ENCODE assay signal across 15 mouse cellular contexts in genomic region chr2:128712940-128713339, GRCm38 (mm10). TPM values are rescaled to one million over a fixed set of nuclear protein-coding genes. Genes with fewer than 3 reads are reported as not detected.
DNase-seq lines count a peak whose midpoint lies in the region; ATAC-seq lines count a peak whose summit lies in the region.
"Had no signal": no experiment of that assay in that cellular context is flagged by ENCODE, and none has a peak within 500 bp of the region (broad histone marks: within the 10 kb centered on the region; RNA-seq: fewer than 3 reads in every experiment).

No protein-coding gene starts in this region.

- no peaks in the 10 kb centered on the region for H3K9me3 ChIP-seq in hindbrain, embryonic 12.5 days (replicated peaks)
- H3K9me3 ChIP-seq in hindbrain, embryonic 16.5 days (ENCODE audit: control insufficient read depth, low read length) = no peaks in the 10 kb centered on the region
- H3K9me3 ChIP-seq in midbrain, embryonic 11.5 days (ENCODE audit: control insufficient read depth, low read length) = no peaks in the 10 kb centered on the region
- no peaks in the 10 kb centered on the region for H3K9me3 ChIP-seq in midbrain, embryonic 14.5 days (ENCODE audit: control insufficient read depth, low read length)
- H3K9me3 ChIP-seq in intestine, embryonic 16.5 days (ENCODE audit: control insufficient read depth, low read length) = no peaks in the 10 kb centered on the region
- no peaks in the 10 kb centered on the region for H3K9me3 ChIP-seq in stomach, embryonic 16.5 days (replicated peaks; ENCODE audit: control insufficient read depth, low read length)
- H3K9me3 ChIP-seq: hindbrain, embryonic 15.5 days; midbrain, embryonic 12.5 days; neural tube, embryonic 13.5 days had no signal

- DNase-seq in midbrain, embryonic 11.5 days (ENCODE audit: low spot score, missing footprints) = peak; percentile 51
- no peak for DNase-seq in midbrain, embryonic 14.5 days
- DNase-seq in gastrocnemius, adult 18-20 months (ENCODE audit: low spot score) = no peak
- DNase-seq: cerebellum, adult 8-10 months had no signal

- no peaks in the 10 kb centered on the region for H3K36me3 ChIP-seq in hindbrain, embryonic 12.5 days
- no peaks in the 10 kb centered on the region for H3K36me3 ChIP-seq in hindbrain, embryonic 16.5 days (ENCODE audit: control insufficient read depth, insufficient read depth, low read length)
- H3K36me3 ChIP-seq in midbrain, embryonic 11.5 days (ENCODE audit: control insufficient read depth, insufficient read depth, low read length) = no peaks in the 10 kb centered on the region
- no peaks in the 10 kb centered on the region for H3K36me3 ChIP-seq in midbrain, embryonic 14.5 days (ENCODE audit: control insufficient read depth, insufficient read depth, low read length)
- H3K36me3 ChIP-seq in intestine, embryonic 16.5 days (ENCODE audit: control insufficient read depth, insufficient read depth, low read length) = no peaks in the 10 kb centered on the region
- H3K36me3 ChIP-seq in stomach, embryonic 16.5 days (ENCODE audit: control insufficient read depth, insufficient read depth, low read length) = no peaks in the 10 kb centered on the region
- H3K36me3 ChIP-seq: hindbrain, embryonic 15.5 days; midbrain, embryonic 12.5 days; neural tube, embryonic 13.5 days had no signal

- H3K4me2 ChIP-seq in hindbrain, embryonic 12.5 days (replicated peaks) = no peak overlapping the region
- no peak overlapping the region for H3K4me2 ChIP-seq in hindbrain, embryonic 16.5 days (ENCODE audit: low read length)
- H3K4me2 ChIP-seq in midbrain, embryonic 11.5 days = no peak overlapping the region
- H3K4me2 ChIP-seq in midbrain, embryonic 14.5 days (ENCODE audit: low read length) = no peak overlapping the region
- no peak overlapping the region for H3K4me2 ChIP-seq in intestine, embryonic 16.5 days (ENCODE audit: low read depth, low read length)
- H3K4me2 ChIP-seq in stomach, embryonic 16.5 days (ENCODE audit: low read depth, low read length) = no peak overlapping the region
- H3K4me2 ChIP-seq: hindbrain, embryonic 15.5 days; midbrain, embryonic 12.5 days; neural tube, embryonic 13.5 days had no signal

- no peak for ATAC-seq in hindbrain, embryonic 12.5 days (ENCODE audit: low FRiP score)
- no peak for ATAC-seq in hindbrain, embryonic 16.5 days
- no peak for ATAC-seq in midbrain, embryonic 11.5 days (ENCODE audit: low FRiP score)
- no peak for ATAC-seq in midbrain, embryonic 14.5 days (ENCODE audit: low FRiP score, low TSS enrichment)
- ATAC-seq in intestine, embryonic 16.5 days = no peak
- ATAC-seq in stomach, embryonic 16.5 days (ENCODE audit: insufficient read depth, low FRiP score) = no peak
- ATAC-seq in erythroid progenitor cell, adult 5-6 weeks (replicated peaks; ENCODE audit: low FRiP score, poor library complexity, severe bottlenecking) = no peak
- ATAC-seq: activated CD4-positive, CD25-positive, alpha-beta regulatory T cell, adult 4 months had no signal

- 63% methylated on average over 6 of the region's 6 CpGs for WGBS in hindbrain, embryonic 12.5 days
- 86% methylated on average over 6 of the region's 6 CpGs for WGBS in hindbrain, embryonic 16.5 days
- 81% methylated on average over 6 of the region's 6 CpGs for WGBS in midbrain, embryonic 11.5 days
- 89% methylated on average over 6 of the region's 6 CpGs for WGBS in midbrain, embryonic 14.5 days
- WGBS in intestine, embryonic 16.5 days = 72% methylated on average over 6 of the region's 6 CpGs
- WGBS in stomach, embryonic 16.5 days = 76% methylated on average over 6 of the region's 6 CpGs

- peaks cover 10% of the 10 kb centered on the region; the same call in 1 of the 2 replicates for H3K4me1 ChIP-seq in hindbrain, embryonic 12.5 days
- peaks cover 4% of the 10 kb centered on the region; the same call in 1 of the 2 replicates for H3K4me1 ChIP-seq in hindbrain, embryonic 16.5 days (ENCODE audit: control insufficient read depth, insufficient read depth, low read depth, low read length)
- no peaks in the 10 kb centered on the region for H3K4me1 ChIP-seq in midbrain, embryonic 11.5 days (ENCODE audit: control insufficient read depth, insufficient read depth, low read length)
- H3K4me1 ChIP-seq in midbrain, embryonic 14.5 days (ENCODE audit: control insufficient read depth, insufficient read depth, low read length) = 0 out of 2 replicates have a peak, but pooled peaks cover 3% of the 10 kb centered on the region
- H3K4me1 ChIP-seq in intestine, embryonic 16.5 days (ENCODE audit: control insufficient read depth, insufficient read depth, low read length) = peaks cover 48% of the 10 kb centered on the region
- peaks cover 27% of the 10 kb centered on the region for H3K4me1 ChIP-seq in stomach, embryonic 16.5 days (ENCODE audit: control insufficient read depth, insufficient read depth, low read length)

- peak overlapping the region; percentile 0; the same call in 1 of the 2 replicates for H3K27ac ChIP-seq in hindbrain, embryonic 12.5 days
- H3K27ac ChIP-seq in hindbrain, embryonic 16.5 days (ENCODE audit: low read depth, low read length) = no peak overlapping the region
- no peak overlapping the region for H3K27ac ChIP-seq in midbrain, embryonic 11.5 days (ENCODE audit: low read depth, low read length)
- no peak overlapping the region for H3K27ac ChIP-seq in midbrain, embryonic 14.5 days (replicated peaks; ENCODE audit: low read depth, low read length)
- H3K27ac ChIP-seq in intestine, embryonic 16.5 days (ENCODE audit: low read length) = peak overlapping the region; percentile 33; the same call in 1 of the 2 replicates
- H3K27ac ChIP-seq in stomach, embryonic 16.5 days (ENCODE audit: low read length) = peak overlapping the region; percentile 18; the same call in 1 of the 2 replicates
- H3K27ac ChIP-seq: hindbrain, embryonic 15.5 days; liver, embryonic 14.5 days; midbrain, embryonic 12.5 days had no signal

- H3K9ac ChIP-seq in hindbrain, embryonic 12.5 days = no peak overlapping the region
- no peak overlapping the region for H3K9ac ChIP-seq in hindbrain, embryonic 16.5 days (ENCODE audit: low read depth, low read length)
- H3K9ac ChIP-seq in midbrain, embryonic 11.5 days (ENCODE audit: low read length) = no peak overlapping the region
- no peak overlapping the region for H3K9ac ChIP-seq in midbrain, embryonic 14.5 days (replicated peaks; ENCODE audit: low read length)
- H3K9ac ChIP-seq in intestine, embryonic 16.5 days (ENCODE audit: low read depth, low read length) = no peak overlapping the region
- H3K9ac ChIP-seq in stomach, embryonic 16.5 days (ENCODE audit: low read length) = no peak overlapping the region
- H3K9ac ChIP-seq: hindbrain, embryonic 15.5 days; liver, embryonic 14.5 days; midbrain, embryonic 12.5 days; neural tube, embryonic 13.5 days had no signal

- H3K27me3 ChIP-seq in hindbrain, embryonic 12.5 days = no peaks in the 10 kb centered on the region
- no peaks in the 10 kb centered on the region for H3K27me3 ChIP-seq in hindbrain, embryonic 16.5 days (replicated peaks; ENCODE audit: control insufficient read depth, insufficient read depth, low read length)
- H3K27me3 ChIP-seq in midbrain, embryonic 11.5 days (ENCODE audit: control insufficient read depth, insufficient read depth, low read length) = no peaks in the 10 kb centered on the region
- no peaks in the 10 kb centered on the region for H3K27me3 ChIP-seq in midbrain, embryonic 14.5 days (ENCODE audit: control insufficient read depth, insufficient read depth, low read length)
- no peaks in the 10 kb centered on the region for H3K27me3 ChIP-seq in intestine, embryonic 16.5 days (replicated peaks; ENCODE audit: control insufficient read depth, insufficient read depth, low read length)
- H3K27me3 ChIP-seq in stomach, embryonic 16.5 days (ENCODE audit: control insufficient read depth, insufficient read depth, low read length) = no peaks in the 10 kb centered on the region
- H3K27me3 ChIP-seq: hindbrain, embryonic 15.5 days; midbrain, embryonic 12.5 days; neural tube, embryonic 13.5 days had no signal

- no peak overlapping the region for H3K4me3 ChIP-seq in hindbrain, embryonic 12.5 days
- no peak overlapping the region for H3K4me3 ChIP-seq in hindbrain, embryonic 16.5 days (ENCODE audit: low read length)
- no peak overlapping the region for H3K4me3 ChIP-seq in midbrain, embryonic 11.5 days (ENCODE audit: low read depth, low read length)
- no peak overlapping the region for H3K4me3 ChIP-seq in midbrain, embryonic 14.5 days (replicated peaks; ENCODE audit: low read depth, low read length)
- H3K4me3 ChIP-seq in intestine, embryonic 16.5 days (ENCODE audit: low read length) = no peak overlapping the region
- H3K4me3 ChIP-seq in stomach, embryonic 16.5 days (replicated peaks; ENCODE audit: low read length) = no peak overlapping the region
- H3K4me3 ChIP-seq: hindbrain, embryonic 15.5 days; midbrain, embryonic 12.5 days; neural tube, embryonic 13.5 days had no signal

RNA-seq across cellular contexts. Expression of gene Mertk, which starts 14.2 kb away (rescaled TPM):
- polyA plus RNA-seq in hindbrain, embryonic 12.5 days (2016; fragmentation: Nextera tagmentation; extraction: Ambion mirVana) = 6.5 and 6.8 TPM in 2 replicates
- 2.8 and 3.4 TPM in 2 replicates for polyA plus RNA-seq in hindbrain, embryonic 16.5 days (2015; fragmentation: Nextera tagmentation; extraction: Ambion mirVana)
- 3.0 and 4.3 TPM in 2 replicates for polyA plus RNA-seq in midbrain, embryonic 11.5 days (2014; fragmentation: Nextera tagmentation; extraction: Ambion mirVana)
- polyA plus RNA-seq in midbrain, embryonic 14.5 days (2014; fragmentation: Nextera tagmentation; extraction: Ambion mirVana) = 0.54 and 1.4 TPM in 2 replicates
- 13.5 and 15.0 TPM in 2 replicates for polyA plus RNA-seq in intestine, embryonic 16.5 days (2015; fragmentation: Nextera tagmentation; extraction: Ambion mirVana)
- 6.4 and 6.7 TPM in 2 replicates for polyA plus RNA-seq in stomach, embryonic 16.5 days (2015; fragmentation: Nextera tagmentation; extraction: Ambion mirVana)
- 1.7 and 6.1 TPM in 2 replicates for total RNA-seq in erythroid progenitor cell, adult 5-6 weeks (2015; ENCODE audit: low replicate concordance)
- 3.2 and 6.4 TPM in 2 replicates for total RNA-seq in erythroid progenitor cell, adult 5-6 weeks (2017; ENCODE audit: low replicate concordance)
- 1 to 10 TPM; 2.2 to 2.8 TPM for total RNA-seq in gastrocnemius, adult 18-20 months (2021)
- total RNA-seq: MEL had no signal
- polyA plus RNA-seq: activated CD4-positive, CD25-positive, alpha-beta regulatory T cell, adult 4 months had no signal

RNA-seq across cellular contexts. Expression of gene Anapc1, which starts 25.7 kb away (rescaled TPM):
- 79.1 and 82.8 TPM in 2 replicates for polyA plus RNA-seq in hindbrain, embryonic 12.5 days (2016; fragmentation: Nextera tagmentation; extraction: Ambion mirVana)
- 36.6 and 40.7 TPM in 2 replicates for polyA plus RNA-seq in hindbrain, embryonic 16.5 days (2015; fragmentation: Nextera tagmentation; extraction: Ambion mirVana)
- polyA plus RNA-seq in midbrain, embryonic 11.5 days (2014; fragmentation: Nextera tagmentation; extraction: Ambion mirVana) = 86.5 and 100 TPM in 2 replicates
- 51.8 and 61.5 TPM in 2 replicates for polyA plus RNA-seq in midbrain, embryonic 14.5 days (2014; fragmentation: Nextera tagmentation; extraction: Ambion mirVana)
- polyA plus RNA-seq in intestine, embryonic 16.5 days (2015; fragmentation: Nextera tagmentation; extraction: Ambion mirVana) = 39.8 and 41.7 TPM in 2 replicates
- polyA plus RNA-seq in stomach, embryonic 16.5 days (2015; fragmentation: Nextera tagmentation; extraction: Ambion mirVana) = 61.3 and 61.6 TPM in 2 replicates
- 74.6 and 88.4 TPM in 2 replicates for total RNA-seq in erythroid progenitor cell, adult 5-6 weeks (2015; ENCODE audit: low replicate concordance)
- total RNA-seq in erythroid progenitor cell, adult 5-6 weeks (2017; ENCODE audit: low replicate concordance) = 93.8 and 97.8 TPM in 2 replicates
- 10 to 100 TPM; 30.0 to 31.1 TPM for total RNA-seq in gastrocnemius, adult 18-20 months (2021)

Comparison
In these comparisons a context has a peak if more than half of its experiments do, and no peak if none do; other contexts are left out.
1. H3K27ac ChIP-seq: peak in hindbrain, embryonic 12.5 days (single experiment), intestine, embryonic 16.5 days (single experiment) and stomach, embryonic 16.5 days (single experiment); none in hindbrain, embryonic 16.5 days (single experiment), midbrain, embryonic 11.5 days (single experiment) and midbrain, embryonic 14.5 days (single experiment).